Mouse (Mus musculus): Measurements from ENCODE around the gene Nckap1l. TPM values are rescaled to one million over a fixed set of nuclear protein-coding genes. Genes with fewer than 3 reads are reported as not detected.

The Nckap1l gene
- polyA plus RNA-seq, 1 experiment, result 5.9 TPM

DNA sequence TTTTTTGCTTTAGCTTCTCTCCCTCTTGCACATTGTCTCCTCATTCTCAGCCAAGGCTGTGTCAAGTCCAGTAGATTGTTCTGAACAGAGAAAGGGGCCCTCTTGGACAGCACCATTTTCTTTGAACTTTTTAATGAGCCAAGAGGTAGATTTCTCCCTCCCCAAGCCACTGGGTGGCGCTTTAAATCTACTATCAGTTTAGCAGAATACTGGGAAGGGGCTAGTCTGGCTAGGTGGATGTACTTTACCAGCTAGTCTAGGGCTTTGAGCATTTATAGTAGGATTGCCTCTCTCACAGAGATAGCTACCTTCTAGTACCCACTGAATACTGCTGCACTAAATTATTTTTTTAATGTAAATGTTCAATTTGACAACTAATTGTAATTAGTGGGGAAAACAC lies 28.9 kb downstream of the Nckap1l start:
- WGBS, result 3% methylated on average over 1 of the region's 1 CpGs
- Histone ChIP-seq H3K4me3 (ENCODE audit: insufficient read depth, low read depth, low read length) (no peak overlapping the region), H3K36me3 (ENCODE audit: control insufficient read depth, insufficient read depth, low read length) (no peaks in the 10 kb centered on the region), H3K27ac (ENCODE audit: insufficient read depth, low read depth, low read length) (no peak overlapping the region), H3K27me3 (replicated peaks; ENCODE audit: control insufficient read depth, insufficient read depth, low read length) (no peaks in the 10 kb centered on the region), H3K4me1 (ENCODE audit: control insufficient read depth, insufficient read depth, low read length) (no peaks in the 10 kb centered on the region)
- TF ChIP-seq POLR2A (IDR thresholded peaks at IDR 0.05; ENCODE audit: low read depth, low read length) (no peak), CTCF (conservative IDR thresholded peaks at IDR 0.05; ENCODE audit: insufficient read depth, insufficient read length, low read depth, low read length) (no peak)
- DNase-seq, result peak; percentile 17

DNA sequence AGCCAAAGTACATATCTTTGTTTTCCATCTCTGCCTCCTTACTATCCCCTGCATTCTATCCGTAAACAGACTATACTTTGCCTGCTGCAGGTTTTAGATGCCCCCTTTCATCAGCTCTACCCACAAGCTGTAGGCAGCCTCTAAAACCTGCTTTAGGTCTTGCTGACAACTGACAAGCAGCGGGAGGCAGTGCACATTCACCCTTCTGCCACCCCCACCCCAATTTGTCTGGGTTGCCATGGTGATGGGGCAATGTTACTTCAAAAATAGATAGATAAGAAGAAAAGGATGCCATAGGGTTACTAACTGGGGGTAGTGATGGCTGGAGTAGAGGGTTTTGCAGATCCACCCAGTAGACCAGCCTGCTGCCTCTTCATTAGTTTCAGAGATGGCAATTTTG lies 30.9 kb downstream of the Nckap1l start:
- TF ChIP-seq POLR2A (IDR thresholded peaks at IDR 0.05; ENCODE audit: low read depth, low read length) (no peak), CTCF (conservative IDR thresholded peaks at IDR 0.05; ENCODE audit: insufficient read depth, insufficient read length, low read depth, low read length) (no peak)
- DNase-seq, result no peak
- 68% methylated on average over 2 of the region's 2 CpGs for WGBS
- no peaks in the 10 kb centered on the region for H3K4me1 ChIP-seq (ENCODE audit: control insufficient read depth, insufficient read depth, low read length)
- H3K27me3 ChIP-seq (replicated peaks; ENCODE audit: control insufficient read depth, insufficient read depth, low read length), result no peaks in the 10 kb centered on the region
- no peak overlapping the region for H3K27ac ChIP-seq (ENCODE audit: insufficient read depth, low read depth, low read length)
- H3K4me3 ChIP-seq (ENCODE audit: insufficient read depth, low read depth, low read length), result no peak overlapping the region
- no peaks in the 10 kb centered on the region for H3K36me3 ChIP-seq (ENCODE audit: control insufficient read depth, insufficient read depth, low read length)

DNA sequence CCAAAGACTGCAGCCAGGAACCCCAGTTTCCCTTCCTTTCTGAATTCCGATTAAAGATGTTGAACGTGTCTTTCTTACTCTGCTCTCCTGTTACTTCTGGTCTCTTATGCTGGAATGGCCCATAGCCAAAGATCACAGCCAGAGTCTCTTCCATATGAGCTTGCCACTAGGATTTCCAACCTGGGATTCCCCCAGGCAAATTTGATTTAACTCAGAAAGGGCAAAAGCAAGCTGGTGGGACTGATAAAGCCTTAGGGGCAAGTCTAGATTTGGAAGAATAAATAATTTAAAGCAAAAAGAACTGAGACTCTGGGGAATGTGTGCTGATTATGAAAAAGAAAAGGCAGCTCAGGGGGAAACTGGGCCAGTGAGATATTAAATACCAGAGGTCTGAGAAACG lies 31.5 kb downstream of the Nckap1l start:
- TF ChIP-seq CTCF (conservative IDR thresholded peaks at IDR 0.05; ENCODE audit: insufficient read depth, insufficient read length, low read depth, low read length), result no peak
- no peak for TF ChIP-seq POLR2A (IDR thresholded peaks at IDR 0.05; ENCODE audit: low read depth, low read length)
- Histone ChIP-seq H3K36me3 (ENCODE audit: control insufficient read depth, insufficient read depth, low read length) (no peaks in the 10 kb centered on the region), H3K4me3 (ENCODE audit: insufficient read depth, low read depth, low read length) (no peak overlapping the region), H3K27ac (ENCODE audit: insufficient read depth, low read depth, low read length) (no peak overlapping the region), H3K27me3 (replicated peaks; ENCODE audit: control insufficient read depth, insufficient read depth, low read length) (no peaks in the 10 kb centered on the region), H3K4me1 (ENCODE audit: control insufficient read depth, insufficient read depth, low read length) (no peaks in the 10 kb centered on the region)
- no peak for DNase-seq
- 66% methylated on average over 3 of the region's 3 CpGs for WGBS

DNA sequence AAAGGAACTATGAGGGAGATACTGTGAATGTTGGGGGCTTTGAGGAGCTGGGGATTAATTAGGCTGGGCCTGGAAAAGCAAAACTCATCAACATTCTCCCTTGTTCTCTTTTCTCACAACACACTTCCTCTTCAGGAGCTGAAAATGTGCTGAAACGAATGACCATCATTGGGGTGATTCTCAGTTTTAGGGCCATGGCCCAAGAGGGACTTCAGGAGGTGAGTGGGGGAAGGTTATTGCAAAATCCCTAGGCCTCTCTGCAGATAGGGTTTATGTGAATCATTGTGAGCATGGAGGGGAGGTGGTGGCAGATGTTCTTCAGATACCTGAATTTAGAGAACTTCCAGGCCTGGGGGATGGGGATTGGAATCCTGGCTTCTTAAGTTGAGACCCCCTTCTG lies 33.1 kb downstream of the Nckap1l start:
- TF ChIP-seq CTCF (conservative IDR thresholded peaks at IDR 0.05; ENCODE audit: insufficient read depth, insufficient read length, low read depth, low read length), result no peak
- no peak for TF ChIP-seq POLR2A (IDR thresholded peaks at IDR 0.05; ENCODE audit: low read depth, low read length)
- H3K4me3 ChIP-seq (ENCODE audit: insufficient read depth, low read depth, low read length), result no peak overlapping the region
- H3K27me3 ChIP-seq (replicated peaks; ENCODE audit: control insufficient read depth, insufficient read depth, low read length), result no peaks in the 10 kb centered on the region
- WGBS, result 80% methylated on average over 1 of the region's 1 CpGs
- H3K4me1 ChIP-seq (ENCODE audit: control insufficient read depth, insufficient read depth, low read length), result no peaks in the 10 kb centered on the region
- no peak overlapping the region for H3K27ac ChIP-seq (ENCODE audit: insufficient read depth, low read depth, low read length)
- no peaks in the 10 kb centered on the region for H3K36me3 ChIP-seq (ENCODE audit: control insufficient read depth, insufficient read depth, low read length)
- DNase-seq, result no peak

DNA sequence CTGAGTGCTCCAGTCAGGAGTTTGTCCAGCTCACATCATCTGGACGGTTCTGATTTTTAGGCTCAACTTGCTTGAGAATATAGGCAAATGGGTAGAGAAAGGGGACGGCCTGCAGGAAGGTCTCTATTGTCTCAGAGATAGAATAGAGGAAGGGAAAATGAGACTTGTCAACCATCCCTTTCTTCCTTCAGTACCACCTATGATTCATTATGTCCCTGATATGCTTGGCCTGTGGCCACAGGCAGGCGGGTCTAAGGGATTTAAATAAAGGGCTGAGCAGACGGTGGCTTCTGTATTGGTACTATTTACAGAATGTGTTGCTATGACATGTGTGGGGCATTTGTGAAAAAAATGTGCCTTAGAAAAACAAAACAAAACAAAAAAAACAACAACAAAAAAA lies 34.7 kb downstream of the Nckap1l start:
- H3K4me1 ChIP-seq (ENCODE audit: control insufficient read depth, insufficient read depth, low read length), result no peaks in the 10 kb centered on the region
- H3K27me3 ChIP-seq (replicated peaks; ENCODE audit: control insufficient read depth, insufficient read depth, low read length), result no peaks in the 10 kb centered on the region
- no peak overlapping the region for H3K27ac ChIP-seq (ENCODE audit: insufficient read depth, low read depth, low read length)
- 63% methylated on average over 4 of the region's 4 CpGs for WGBS
- no peak overlapping the region for H3K4me3 ChIP-seq (ENCODE audit: insufficient read depth, low read depth, low read length)
- no peak for DNase-seq
- no peaks in the 10 kb centered on the region for H3K36me3 ChIP-seq (ENCODE audit: control insufficient read depth, insufficient read depth, low read length)
- TF ChIP-seq CTCF (conservative IDR thresholded peaks at IDR 0.05; ENCODE audit: insufficient read depth, insufficient read length, low read depth, low read length) (no peak), POLR2A (IDR thresholded peaks at IDR 0.05; ENCODE audit: low read depth, low read length) (no peak)

DNA sequence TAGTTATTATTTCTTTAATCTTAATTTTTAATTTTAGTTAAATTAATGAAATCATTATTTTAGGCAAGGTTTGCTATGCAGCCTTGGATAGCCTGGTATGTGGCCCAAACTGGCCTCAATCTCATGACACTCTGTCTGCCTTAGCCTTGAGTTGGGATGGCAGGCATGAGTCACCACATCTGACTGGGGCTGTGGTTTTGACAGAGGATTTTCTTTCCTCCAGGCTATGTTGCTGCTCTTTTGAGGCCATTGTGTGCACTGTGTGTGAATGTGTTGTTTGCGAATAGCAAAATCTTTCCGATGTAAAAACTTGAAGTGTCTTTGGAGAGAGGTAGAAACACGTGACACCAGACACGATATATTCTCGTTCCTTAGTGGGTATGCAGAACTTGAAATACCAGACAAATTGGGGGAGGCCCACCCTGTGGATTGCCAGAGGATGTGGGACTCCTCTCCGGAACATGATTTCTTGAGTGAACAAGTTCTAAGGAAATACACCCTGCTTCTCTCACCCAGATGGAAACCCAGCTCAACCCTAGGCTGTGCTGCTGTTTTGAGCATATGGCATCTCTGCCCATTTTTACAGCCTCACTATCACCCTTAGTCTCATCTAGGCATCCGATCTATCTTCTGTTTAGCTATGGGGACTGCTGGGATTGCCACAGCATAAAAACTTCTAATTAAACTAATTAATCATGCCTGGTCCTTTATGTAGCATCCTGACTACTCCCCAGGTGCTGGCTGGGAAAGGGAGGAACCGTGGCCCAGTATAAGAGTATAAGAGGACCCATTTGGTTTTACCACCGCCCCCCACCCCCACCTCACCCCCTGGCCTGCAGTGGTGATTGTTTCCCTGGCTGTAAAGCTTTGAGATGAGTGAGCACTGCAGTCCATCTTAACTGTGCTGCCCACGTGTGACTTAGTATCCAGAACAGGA lies 42.9 kb downstream of the Nckap1l start:
- Histone ChIP-seq H3K27ac (ENCODE audit: insufficient read depth, low read depth, low read length) (no peak overlapping the region), H3K4me1 (ENCODE audit: control insufficient read depth, insufficient read depth, low read length) (no peaks in the 10 kb centered on the region), H3K4me3 (ENCODE audit: insufficient read depth, low read depth, low read length) (no peak overlapping the region), H3K36me3 (ENCODE audit: control insufficient read depth, insufficient read depth, low read length) (no peaks in the 10 kb centered on the region), H3K27me3 (replicated peaks; ENCODE audit: control insufficient read depth, insufficient read depth, low read length) (no peaks in the 10 kb centered on the region)
- TF ChIP-seq CTCF (conservative IDR thresholded peaks at IDR 0.05; ENCODE audit: insufficient read depth, insufficient read length, low read depth, low read length) (no peak), POLR2A (IDR thresholded peaks at IDR 0.05; ENCODE audit: low read depth, low read length) (no peak)
- WGBS, result 79% methylated on average over 10 of the region's 10 CpGs
- no peak for DNase-seq

DNA sequence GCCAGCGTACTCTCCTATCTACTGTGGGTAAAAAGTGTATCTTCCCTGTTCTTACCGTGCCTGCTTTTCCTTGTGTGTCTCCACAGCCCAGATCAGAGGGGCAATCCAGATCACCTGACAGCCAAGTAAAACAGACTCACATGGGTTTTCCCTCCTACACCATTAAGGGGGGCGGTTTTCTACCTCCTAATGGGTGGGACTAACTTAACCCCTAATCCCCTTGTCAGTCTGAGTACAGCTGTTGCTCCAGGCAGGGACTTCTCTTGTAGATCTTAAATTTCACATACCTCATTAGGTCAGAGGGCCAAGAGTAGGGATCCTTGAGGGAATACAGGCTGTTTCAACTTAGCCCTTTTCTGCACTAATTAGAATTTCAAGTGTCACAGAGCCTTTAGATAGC lies 44.6 kb downstream of the Nckap1l start:
- no peak overlapping the region for H3K27ac ChIP-seq (ENCODE audit: insufficient read depth, low read depth, low read length)
- H3K36me3 ChIP-seq (ENCODE audit: control insufficient read depth, insufficient read depth, low read length), result no peaks in the 10 kb centered on the region
- no peaks in the 10 kb centered on the region for H3K27me3 ChIP-seq (replicated peaks; ENCODE audit: control insufficient read depth, insufficient read depth, low read length)
- 47% methylated on average over 3 of the region's 3 CpGs for WGBS
- TF ChIP-seq POLR2A (IDR thresholded peaks at IDR 0.05; ENCODE audit: low read depth, low read length) (no peak), CTCF (conservative IDR thresholded peaks at IDR 0.05; ENCODE audit: insufficient read depth, insufficient read length, low read depth, low read length) (no peak)
- DNase-seq, result no peak
- no peak overlapping the region for H3K4me3 ChIP-seq (ENCODE audit: insufficient read depth, low read depth, low read length)
- no peaks in the 10 kb centered on the region for H3K4me1 ChIP-seq (ENCODE audit: control insufficient read depth, insufficient read depth, low read length)

Measured in kidney, adult 2 months (tissue).